ENCODE assay signal across 17 mouse cellular contexts in the genomic region with DNA sequence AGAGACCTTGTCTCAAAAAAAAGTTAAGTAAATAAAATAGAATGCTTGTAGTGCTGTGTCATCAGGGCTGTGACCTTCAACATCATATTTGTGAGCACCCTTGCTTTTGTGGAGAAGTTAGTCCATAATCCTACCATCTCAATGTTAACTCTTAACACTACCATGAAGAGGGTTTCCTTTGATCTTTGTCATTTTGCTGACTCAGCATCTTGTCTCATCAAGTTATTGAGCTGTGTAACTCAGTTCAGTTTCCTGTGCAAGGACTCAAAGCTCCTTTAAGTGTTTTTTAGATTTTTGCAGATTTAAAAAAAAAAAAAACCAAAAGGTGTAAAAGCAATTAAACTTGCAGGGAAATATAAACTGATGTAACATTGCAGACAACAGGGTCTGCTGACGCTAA.
"Had no signal": no experiment of that assay in that cellular context is flagged by ENCODE, and none has a peak within 500 bp of the region (broad histone marks: within the 10 kb centered on the region; RNA-seq: fewer than 3 reads in every experiment).

No protein-coding gene starts in this region.

- DNase-seq: retina, postnatal 1 day; right cerebral cortex, adult 18-20 months; right cerebral cortex, postnatal 14 days; right cerebral cortex, postnatal 25 days; right cerebral cortex, postnatal 4 days; spleen, adult 18-20 months; thymus, adult 18-20 months; thymus, adult 2 months; thymus, postnatal 14 days; thymus, postnatal 25 days; thymus, postnatal 36 days; thymus, postnatal 4 days had no signal

- H3K27me3 ChIP-seq: neural tube, embryonic 12.5 days; neural tube, embryonic 13.5 days; neural tube, embryonic 15.5 days; stomach, embryonic 15.5 days had no signal

- H3K27ac ChIP-seq: neural tube, embryonic 12.5 days; neural tube, embryonic 13.5 days; neural tube, embryonic 15.5 days; stomach, embryonic 15.5 days; stomach, postnatal 0 days had no signal

- H3K4me2 ChIP-seq: neural tube, embryonic 12.5 days; neural tube, embryonic 13.5 days; neural tube, embryonic 15.5 days; stomach, embryonic 15.5 days had no signal

- H3K4me3 ChIP-seq: neural tube, embryonic 12.5 days; neural tube, embryonic 13.5 days; neural tube, embryonic 15.5 days; stomach, embryonic 15.5 days had no signal

- H3K9ac ChIP-seq: neural tube, embryonic 12.5 days; neural tube, embryonic 13.5 days; neural tube, embryonic 15.5 days; stomach, embryonic 15.5 days had no signal

- H3K9me3 ChIP-seq: neural tube, embryonic 12.5 days; neural tube, embryonic 13.5 days; neural tube, embryonic 15.5 days; stomach, embryonic 15.5 days had no signal

- H3K4me1 ChIP-seq: neural tube, embryonic 12.5 days; neural tube, embryonic 13.5 days; neural tube, embryonic 15.5 days; stomach, embryonic 15.5 days had no signal
